Mouse (Mus musculus) kidney, adult 2 months (tissue): ENCODE data around the gene Gm49673.
"Not testable (repeated sequence)": the region's sequence is repeated elsewhere in the genome, so short reads cannot be mapped to it uniquely, and the experiment has no call there.

Source experiments
- CTCF ChIP-seq: fragments of 200-500 bp; conservative IDR thresholded peaks from 2 replicates; pipeline ENCODE4 v1.5.1; 2011; ENCODE audit warnings: low read depth, mild to moderate bottlenecking, control low read depth, low read length, moderate library complexity, mixed read lengths; ENCODE audit not compliant: insufficient read depth, insufficient read length
- POLR2A ChIP-seq: fragments of 200-500 bp; IDR thresholded peaks from one replicate; pipeline ENCODE4 v1.6.1; 2011; ENCODE audit warnings: low read depth, low read length, control low read depth

DNA sequence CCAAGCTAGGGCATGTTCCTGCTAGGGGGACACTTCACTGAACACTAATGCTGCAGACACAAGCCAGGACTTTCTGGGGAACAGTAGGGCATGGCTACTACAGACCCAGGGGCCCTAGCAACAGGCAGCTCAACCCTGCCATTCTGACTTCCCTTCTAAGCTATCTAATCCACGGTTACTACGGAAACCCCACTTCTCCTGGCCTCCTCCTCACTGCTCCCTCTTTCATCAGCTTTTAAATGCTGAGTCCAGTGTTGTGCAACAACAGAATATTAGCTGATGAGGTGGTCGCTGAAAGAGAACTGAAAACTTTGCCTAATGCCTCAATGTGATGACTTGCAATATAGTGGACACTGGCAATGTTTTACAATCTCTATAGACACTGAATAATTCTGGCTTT lies 7.4 kb downstream of the Gm49673 start:
- not testable (repeated sequence) for TF ChIP-seq CTCF, POLR2A
